Mouse (Mus musculus) gastrocnemius, postnatal 4 days (tissue): ENCODE measurements around the gene Pacrg. TPM values are rescaled to one million over a fixed set of nuclear protein-coding genes. Genes with fewer than 3 reads are reported as not detected.

Experiments
- total RNA-seq, 2 experiments: library from RNA; stranded (reverse); gene quantifications; 2 replicates each; pipeline ENCODE4 v1.2.3; 2021

Gene Pacrg
- total RNA-seq, 2 experiments from 2014 or later: 2.9 to 3.2 TPM

Other genes starting within 250 kb of the Pacrg start
- 10 to 100 TPM; 16.9 to 17.7 TPM for gene Prkn, start 73 bp upstream of the Pacrg start, total RNA-seq